Mouse (Mus musculus) testis, postnatal 10 days (tissue): Measurements from ENCODE around the gene Gsdma2.
"Not testable (repeated sequence)": the region's sequence is repeated elsewhere in the genome, so short reads cannot be mapped to it uniquely, and the experiment has no call there.

Experiments used
- DNase-seq: peaks from one replicate; pipeline ENCODE4 v3.0.0; 2021; ENCODE audit warnings: low spot score

Gsdma2 gene

GRCm38 (mm10) chr11:98646459-98646858, at the start of gene Gsdma2:
Gene Gsdma2 (plus strand): TSS chr11:98646759.
- DNase-seq, result no peak

- peak; percentile 86 for DNase-seq
Measured at GRCm38 (mm10) chr11:98597363-98597762, 49.2 kb upstream of the Gsdma2 start.

GRCm38 (mm10) chr11:98597991-98598390, 48.6 kb upstream of the Gsdma2 start, which contains the start of gene Lrrc3c:
Gene Lrrc3c (plus strand): TSS chr11:98598291.
- DNase-seq, result no peak

- DNase-seq, result peak; percentile 59
Measured at GRCm38 (mm10) chr11:98598851-98599290, 47.7 kb upstream of the Gsdma2 start.

- DNase-seq, result peak; percentile 48
Measured at GRCm38 (mm10) chr11:98599291-98599690, 47.3 kb upstream of the Gsdma2 start.

GRCm38 (mm10) chr11:98602090-98602690, 44.4 kb upstream of the Gsdma2 start:
- peak; percentile 78 for DNase-seq

- no peak for DNase-seq
Measured at GRCm38 (mm10) chr11:98603953-98604352, 42.6 kb upstream of the Gsdma2 start.

GRCm38 (mm10) chr11:98604911-98605310, 41.6 kb upstream of the Gsdma2 start:
- peak; percentile 42 for DNase-seq

- DNase-seq, result peak; percentile 54
Measured at GRCm38 (mm10) chr11:98606763-98607162, 39.8 kb upstream of the Gsdma2 start.

GRCm38 (mm10) chr11:98620791-98621190, 25.8 kb upstream of the Gsdma2 start:
- no peak for DNase-seq

- not testable (repeated sequence) for DNase-seq
Measured at GRCm38 (mm10) chr11:98623981-98624380, 22.6 kb upstream of the Gsdma2 start.

- not testable (repeated sequence) for DNase-seq
Measured at GRCm38 (mm10) chr11:98624381-98624780, 22.2 kb upstream of the Gsdma2 start.

- no peak for DNase-seq
Measured at GRCm38 (mm10) chr11:98625611-98626410, 20.7 kb upstream of the Gsdma2 start, which contains the start of the genes Gm12355 and Gsdma3. Gene Gm12355 (minus strand): TSS chr11:98625661. Gene Gsdma3 (plus strand): TSS chr11:98626360.

GRCm38 (mm10) chr11:98628706-98629105, 17.9 kb upstream of the Gsdma2 start:
- DNase-seq, result no peak

- DNase-seq, result no peak
Measured at GRCm38 (mm10) chr11:98630646-98631045, 15.9 kb upstream of the Gsdma2 start.

GRCm38 (mm10) chr11:98635312-98635970, 11.1 kb upstream of the Gsdma2 start:
- DNase-seq, result peak; percentile 55

GRCm38 (mm10) chr11:98637501-98637900, 9.1 kb upstream of the Gsdma2 start:
- DNase-seq, result no peak

- DNase-seq, result no peak
Measured at GRCm38 (mm10) chr11:98640091-98640490, 6.5 kb upstream of the Gsdma2 start.

GRCm38 (mm10) chr11:98644757-98645156, 1.8 kb upstream of the Gsdma2 start:
- DNase-seq, result no peak

GRCm38 (mm10) chr11:98645946-98646345, 613 bp upstream of the Gsdma2 start:
- no peak for DNase-seq

GRCm38 (mm10) chr11:98655076-98655475, 8.5 kb downstream of the Gsdma2 start:
- peak; percentile 66 for DNase-seq

GRCm38 (mm10) chr11:98660517-98660916, 14.0 kb downstream of the Gsdma2 start:
- DNase-seq, result no peak

GRCm38 (mm10) chr11:98664091-98664490, 17.5 kb downstream of the Gsdma2 start, which contains the start of gene Gsdma:
Gene Gsdma (plus strand): TSS chr11:98664351.
- no peak for DNase-seq
